Mouse (Mus musculus) hindbrain, postnatal 0 days (tissue): ENCODE data around the gene Plppr1. TPM values are rescaled to one million over a fixed set of nuclear protein-coding genes. Genes with fewer than 3 reads are reported as not detected.

Experiments
- ATAC-seq: fragments of 200-750 bp; cut with Nextera tagmentation; 2 replicates; pipeline ENCODE4 v1.8.0; 2017; ENCODE audit warnings: mild to moderate bottlenecking, moderate TSS enrichment, moderate library complexity
- DNase-seq: peaks from one replicate; pipeline ENCODE4 v3.0.0-alpha.2; 2015; ENCODE audit warnings: low spot score
- H3K27ac ChIP-seq: fragments of 300-500 bp; sonication (generic); 2 replicates; pipeline ENCODE4 v1.5.1; 2014; ENCODE audit warnings: mild to moderate bottlenecking
- H3K27me3 ChIP-seq: fragments of 300-500 bp; sonication (generic); 2 replicates; pipeline ENCODE4 v1.6.1; 2014; ENCODE audit warnings: low read length, mixed read lengths; ENCODE audit not compliant: insufficient read depth
- H3K36me3 ChIP-seq: fragments of 300-500 bp; sonication (generic); 2 replicates; pipeline ENCODE4 v1.6.1; 2014; ENCODE audit warnings: low read length, mixed read lengths; ENCODE audit not compliant: insufficient read depth
- H3K4me1 ChIP-seq: fragments of 300-500 bp; sonication (generic); 2 replicates; pipeline ENCODE4 v1.6.1; 2014; ENCODE audit warnings: antibody characterized with exemption, low read length, mixed read lengths; ENCODE audit not compliant: insufficient read depth
- H3K4me2 ChIP-seq: fragments of 300-500 bp; sonication (generic); 2 replicates; pipeline ENCODE4 v1.6.1; 2014; ENCODE audit warnings: low read depth, mild to moderate bottlenecking, low read length, moderate library complexity, mixed read lengths
- H3K4me3 ChIP-seq: fragments of 300-500 bp; sonication (generic); 2 replicates; pipeline ENCODE4 v1.5.1; 2014; ENCODE audit warnings: low read length
- H3K9ac ChIP-seq: fragments of 300-500 bp; sonication (generic); replicated peaks from 2 replicates; pipeline ENCODE4 v1.6.1; 2014; ENCODE audit warnings: mild to moderate bottlenecking, low read length, moderate library complexity, mixed read lengths
- H3K9me3 ChIP-seq: fragments of 300-500 bp; sonication (generic); 2 replicates; pipeline ENCODE4 v1.6.1; 2016; ENCODE audit warnings: low read length, mixed read lengths
- CTCF ChIP-seq: IDR thresholded peaks from 2 replicates; pipeline ENCODE4 v1.5.1; 2016; ENCODE audit warnings: antibody characterized with exemption, control low read depth, low read depth
- WGBS: fragments of 180-500 bp; shearing (Covaris S2); extraction: QIAGEN DNeasy Blood & Tissue Kit; methylation state at CpG from one replicate; pipeline ENCODE4 v1.1.7; 2014; 5-methylcytosine and 5-hydroxymethylcytosine counted together
- polyA plus RNA-seq: library from polyadenylated mRNA; unstranded; fragments of >200 nt; fragmentation: Nextera tagmentation; extraction: Ambion mirVana; gene quantifications from 2 replicates; pipeline ENCODE4 v1.2.1, GENCODE M21; 2015
- total RNA-seq: library from RNA; depleted of rRNA; stranded (reverse); fragments of >200 nt; gene quantifications from 2 replicates; pipeline ENCODE4 v1.2.3, GENCODE M21; 2014

Gene Plppr1
- total and polyA plus RNA-seq, 2 experiments from 2014 or later, result 38.7 to 53.1 TPM

- H3K9me3 ChIP-seq, result no peaks in the 10 kb centered on the region
- H3K4me1 ChIP-seq, result no peaks in the 10 kb centered on the region
- no peak for DNase-seq
- ATAC-seq, result no peak
- H3K27me3 ChIP-seq, result no peaks in the 10 kb centered on the region
- no peak overlapping the region for H3K4me2 ChIP-seq
- 40% methylated on average over 5 of the region's 5 CpGs for WGBS
- no peak overlapping the region for H3K9ac ChIP-seq
- H3K4me3 ChIP-seq, result no peak overlapping the region
- no peak for TF ChIP-seq CTCF
- no peak overlapping the region for H3K27ac ChIP-seq
- no peaks in the 10 kb centered on the region for H3K36me3 ChIP-seq
Observed at GRCm38 (mm10) chr4:49244791-49245190, 185.7 kb downstream of the Plppr1 start.

DNA sequence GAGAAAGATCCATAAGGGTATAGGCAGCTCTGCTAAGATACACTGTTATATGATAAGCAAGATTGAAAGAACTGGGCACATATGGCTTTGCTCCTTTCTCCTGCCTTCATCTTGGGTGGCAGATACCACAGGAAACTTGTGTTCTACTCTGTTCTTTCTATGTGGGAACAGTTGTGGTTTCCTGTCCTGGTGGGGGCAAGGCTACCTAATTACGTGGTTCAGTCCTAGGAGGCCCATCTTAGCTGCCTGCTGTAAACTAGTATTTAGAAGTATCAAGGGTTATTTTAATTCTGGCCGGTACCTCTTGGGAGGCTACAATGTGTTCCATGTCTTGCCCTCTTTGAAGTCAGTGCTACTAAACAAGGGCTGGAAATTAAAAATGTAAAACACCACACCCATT lies 186.2 kb downstream of the Plppr1 start:
- Histone ChIP-seq H3K9ac (no peak overlapping the region), H3K4me1 (no peaks in the 10 kb centered on the region), H3K4me3 (no peak overlapping the region), H3K27me3 (no peaks in the 10 kb centered on the region), H3K9me3 (no peaks in the 10 kb centered on the region), H3K27ac (no peak overlapping the region), H3K4me2 (no peak overlapping the region), H3K36me3 (no peaks in the 10 kb centered on the region)
- DNase-seq (no peak), ATAC-seq (no peak)
- TF ChIP-seq CTCF, result no peak
- 90% methylated on average over 2 of the region's 2 CpGs for WGBS

DNA sequence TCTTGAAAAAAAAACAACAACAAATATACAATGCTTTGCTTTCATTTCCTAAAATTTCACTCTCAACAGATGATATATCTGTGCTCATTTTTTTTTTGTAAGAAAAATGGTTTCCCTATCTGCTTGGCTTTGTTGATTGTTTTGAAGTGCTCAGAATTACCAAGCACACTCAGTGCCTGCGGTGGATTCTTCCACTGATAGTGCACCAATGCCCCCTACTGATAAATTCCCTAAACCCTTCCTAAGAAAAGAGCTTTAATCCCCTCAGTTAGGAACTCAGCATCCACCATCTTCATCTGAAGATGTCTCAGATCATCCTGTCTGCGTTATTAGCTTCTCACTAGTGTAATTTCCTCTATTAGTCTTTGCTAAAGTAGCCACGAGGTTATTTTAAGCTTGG lies 192.2 kb downstream of the Plppr1 start:
- no peaks in the 10 kb centered on the region for H3K36me3 ChIP-seq
- no peak overlapping the region for H3K4me2 ChIP-seq
- no peak for ATAC-seq
- no peak overlapping the region for H3K27ac ChIP-seq
- no peaks in the 10 kb centered on the region for H3K9me3 ChIP-seq
- H3K4me1 ChIP-seq, result no peaks in the 10 kb centered on the region
- H3K4me3 ChIP-seq, result no peak overlapping the region
- TF ChIP-seq CTCF, result peak; percentile 61
- H3K9ac ChIP-seq, result no peak overlapping the region
- no peaks in the 10 kb centered on the region for H3K27me3 ChIP-seq
- WGBS, result 18% methylated on average over 3 of the region's 3 CpGs
- DNase-seq, result peak; percentile 67

GRCm38 (mm10) chr4:49252169-49252568 lies 193.1 kb downstream of the Plppr1 start:
- H3K9ac ChIP-seq, result no peak overlapping the region
- H3K27ac ChIP-seq, result no peak overlapping the region
- no peak for TF ChIP-seq CTCF
- no peak for ATAC-seq
- no peak overlapping the region for H3K4me3 ChIP-seq
- no peaks in the 10 kb centered on the region for H3K4me1 ChIP-seq
- H3K27me3 ChIP-seq, result no peaks in the 10 kb centered on the region
- DNase-seq, result no peak
- no peak overlapping the region for H3K4me2 ChIP-seq
- 86% methylated on average over 3 of the region's 3 CpGs for WGBS
- no peaks in the 10 kb centered on the region for H3K9me3 ChIP-seq
- no peaks in the 10 kb centered on the region for H3K36me3 ChIP-seq

- H3K4me1 ChIP-seq, result no peaks in the 10 kb centered on the region
- TF ChIP-seq CTCF, result no peak
- 32% methylated on average over 5 of the region's 5 CpGs for WGBS
- DNase-seq (peak; percentile 82), ATAC-seq (peak; percentile 97)
- no peak overlapping the region for H3K4me2 ChIP-seq
- H3K36me3 ChIP-seq, result no peaks in the 10 kb centered on the region
- H3K9ac ChIP-seq, result no peak overlapping the region
- no peak overlapping the region for H3K4me3 ChIP-seq
- no peaks in the 10 kb centered on the region for H3K9me3 ChIP-seq
- H3K27me3 ChIP-seq, result no peaks in the 10 kb centered on the region
- no peak overlapping the region for H3K27ac ChIP-seq
Observed at GRCm38 (mm10) chr4:49278515-49278914, 219.4 kb downstream of the Plppr1 start.

GRCm38 (mm10) chr4:49284692-49285291 lies 225.7 kb downstream of the Plppr1 start:
- TF ChIP-seq CTCF, result no peak
- Histone ChIP-seq H3K36me3 (no peaks in the 10 kb centered on the region), H3K4me2 (no peak overlapping the region), H3K27me3 (no peaks in the 10 kb centered on the region), H3K4me1 (0 out of 2 replicates have a peak, but pooled peaks cover 6% of the 10 kb centered on the region), H3K9me3 (0 out of 2 replicates have a peak, but pooled peaks cover 2% of the 10 kb centered on the region), H3K4me3 (no peak overlapping the region), H3K27ac (peak overlapping the region; percentile 68; the same call in 1 of the 2 replicates), H3K9ac (no peak overlapping the region)
- 79% methylated on average over 14 of the region's 15 CpGs for WGBS
- ATAC-seq (no peak), DNase-seq (no peak)
